Mouse (Mus musculus): Measurements from ENCODE around the gene Ins2. TPM values are rescaled to one million over a fixed set of nuclear protein-coding genes. Genes with fewer than 3 reads are reported as not detected.

Ins2 gene
- polyA plus RNA-seq, 2 experiments, result 0.13 to 0.83 TPM

DNA sequence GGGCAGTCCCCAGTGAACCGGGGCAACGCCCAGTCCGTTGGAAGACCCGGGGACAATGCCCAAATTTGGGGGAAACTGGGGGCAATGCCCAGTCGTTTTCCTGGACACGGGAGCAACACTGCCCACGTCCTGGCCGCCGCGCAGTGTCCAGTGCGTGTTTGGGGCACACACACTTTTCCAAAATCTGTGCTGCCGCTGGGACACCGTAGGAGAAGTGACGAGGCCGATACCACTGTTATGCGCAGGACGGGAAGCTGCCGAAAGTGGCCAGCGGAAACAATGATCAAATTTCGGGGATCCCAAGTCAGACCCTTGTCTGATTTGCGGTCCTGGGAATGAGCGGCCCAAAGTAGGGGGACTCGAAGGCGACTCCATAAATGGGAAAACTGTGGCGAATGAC, 82.1 kb downstream of the Ins2 start:
- H3K27me3 ChIP-seq (ENCODE audit: control insufficient read depth, insufficient read depth, low read length), result peaks cover 95% of the 10 kb centered on the region
- peak overlapping the region; percentile 26 for H3K4me2 ChIP-seq (ENCODE audit: low read depth)
- no peaks in the 10 kb centered on the region for H3K36me3 ChIP-seq (replicated peaks; ENCODE audit: control insufficient read depth, insufficient read depth, low read depth)
- TF ChIP-seq EP300 (IDR thresholded peaks at IDR 0.05; ENCODE audit: low read depth), result no peak
- no peak for TF ChIP-seq CTCF (IDR thresholded peaks at IDR 0.05; ENCODE audit: low read depth)
- peak overlapping the region; percentile 10; the same call in 1 of the 2 replicates for H3K9ac ChIP-seq (replicated peaks)
- H3K27ac ChIP-seq, result no peak overlapping the region
- H3K9me3 ChIP-seq (ENCODE audit: control insufficient read depth, low read length), result no peaks in the 10 kb centered on the region
- DNase-seq (ENCODE audit: low read depth in 3 of 3, low spot score in 3 of 3) (no peak), ATAC-seq (ENCODE audit: insufficient read depth) (no peak)
- 2% methylated on average over 25 of the region's 25 CpGs for WGBS (ENCODE audit: insufficient replicate concordance)
- peak overlapping the region; percentile 35 to 41 for H3K4me3 ChIP-seq (ENCODE audit: insufficient read depth in 1 of 2, low read depth in 2 of 2, low read length in 2 of 2)
- no peaks in the 10 kb centered on the region for H3K4me1 ChIP-seq (replicated peaks; ENCODE audit: control insufficient read depth in 2 of 2, insufficient read depth in 2 of 2, low read length in 1 of 2)

DNA sequence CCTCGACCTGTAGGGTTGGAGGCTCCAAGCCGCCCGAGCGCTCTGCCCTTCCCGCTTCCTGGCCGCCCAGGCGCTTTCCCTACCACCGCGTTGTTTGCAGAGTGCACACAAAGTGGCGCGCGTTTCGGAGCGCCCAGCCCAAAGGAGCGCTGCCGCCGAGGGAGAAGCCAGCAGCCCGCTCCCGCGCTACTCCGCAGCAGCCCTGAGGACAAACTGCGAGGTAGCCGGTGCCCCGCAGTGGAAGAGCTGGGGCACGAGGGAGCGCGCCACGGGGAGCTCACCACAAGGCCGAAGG, 82.6 kb downstream of the Ins2 start:
- Histone ChIP-seq H3K4me2 (ENCODE audit: low read depth) (peak overlapping the region; percentile 21; the same call in 1 of the 2 replicates), H3K4me1 (replicated peaks; ENCODE audit: control insufficient read depth in 2 of 2, insufficient read depth in 2 of 2, low read length in 1 of 2) (no peaks in the 10 kb centered on the region), H3K9ac (replicated peaks) (peak overlapping the region; percentile 10), H3K4me3 (ENCODE audit: insufficient read depth in 1 of 2, low read depth in 2 of 2, low read length in 2 of 2) (peak overlapping the region; percentile 35 to 41), H3K27ac (no peak overlapping the region; the same call in 1 of the 2 replicates), H3K36me3 (replicated peaks; ENCODE audit: control insufficient read depth, insufficient read depth, low read depth) (no peaks in the 10 kb centered on the region), H3K9me3 (ENCODE audit: control insufficient read depth, low read length) (no peaks in the 10 kb centered on the region), H3K27me3 (ENCODE audit: control insufficient read depth, insufficient read depth, low read length) (peaks cover 99% of the 10 kb centered on the region)
- TF ChIP-seq EP300 (IDR thresholded peaks at IDR 0.05; ENCODE audit: low read depth) (no peak), CTCF (IDR thresholded peaks at IDR 0.05; ENCODE audit: low read depth) (no peak)
- 1% methylated on average over 29 of the region's 29 CpGs for WGBS (ENCODE audit: insufficient replicate concordance)
- ATAC-seq (ENCODE audit: insufficient read depth) (no peak), DNase-seq (ENCODE audit: low read depth in 3 of 3, low spot score in 3 of 3) (no peak)

DNA sequence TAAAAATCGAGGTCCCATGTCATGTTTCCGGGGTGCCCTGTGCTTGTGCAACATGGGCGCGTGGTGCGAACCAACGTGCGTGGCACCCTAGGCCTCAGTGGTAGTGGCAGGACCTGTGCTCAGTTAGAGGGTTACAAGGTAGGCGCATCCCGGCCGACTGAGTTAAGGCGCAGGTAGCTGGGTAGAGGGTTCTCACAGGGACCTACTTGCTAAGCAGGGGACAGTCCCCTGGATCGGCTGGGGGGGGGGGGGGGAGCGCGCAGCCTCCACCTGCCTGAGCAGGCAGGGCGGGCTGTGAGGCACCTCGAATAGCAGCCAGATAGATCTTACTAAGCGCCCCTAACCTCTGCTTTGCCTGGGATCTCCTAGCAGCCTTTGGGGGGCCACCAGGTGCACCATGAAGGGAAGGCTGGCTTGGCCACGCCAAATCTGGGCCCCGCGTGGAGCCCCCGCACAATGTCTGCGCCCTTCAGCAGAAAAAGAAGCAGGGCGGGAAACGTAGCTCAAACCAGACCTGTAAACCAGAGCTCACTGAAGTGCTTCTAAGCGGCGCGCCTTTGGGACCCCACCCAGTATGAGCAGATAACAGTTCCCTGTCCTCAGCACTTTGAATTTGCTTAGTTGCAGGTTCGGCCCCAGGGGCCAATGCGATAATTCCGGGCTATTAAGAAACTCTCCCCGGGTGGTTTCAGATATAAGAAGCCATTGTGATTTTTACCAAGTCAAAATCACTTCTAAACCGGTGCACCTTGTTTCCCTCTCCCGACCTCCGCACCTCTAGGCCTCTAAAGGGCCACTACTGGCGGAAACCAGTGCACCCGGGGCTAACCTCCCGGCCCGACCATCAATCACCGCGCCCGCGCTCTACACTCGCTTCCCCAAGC, 83.2 kb downstream of the Ins2 start:
- WGBS (ENCODE audit: insufficient replicate concordance), result 3% methylated on average over 40 of the region's 43 CpGs
- peak overlapping the region; percentile 10 for H3K9ac ChIP-seq (replicated peaks)
- DNase-seq (ENCODE audit: low read depth in 3 of 3, low spot score in 3 of 3) (no peak), ATAC-seq (ENCODE audit: insufficient read depth) (no peak)
- H3K36me3 ChIP-seq (replicated peaks; ENCODE audit: control insufficient read depth, insufficient read depth, low read depth), result no peaks in the 10 kb centered on the region
- H3K4me2 ChIP-seq (ENCODE audit: low read depth), result peak overlapping the region; percentile 29
- peaks cover 96% of the 10 kb centered on the region for H3K27me3 ChIP-seq (ENCODE audit: control insufficient read depth, insufficient read depth, low read length)
- H3K9me3 ChIP-seq (ENCODE audit: control insufficient read depth, low read length), result no peaks in the 10 kb centered on the region
- TF ChIP-seq CTCF (IDR thresholded peaks at IDR 0.05; ENCODE audit: low read depth) (no peak), EP300 (IDR thresholded peaks at IDR 0.05; ENCODE audit: low read depth) (no peak)
- no peak overlapping the region; the same call in 1 of the 2 replicates for H3K27ac ChIP-seq
- H3K4me3 ChIP-seq (ENCODE audit: insufficient read depth in 1 of 2, low read depth in 2 of 2, low read length in 2 of 2), result peak overlapping the region; percentile 35 to 41
- no peaks in the 10 kb centered on the region for H3K4me1 ChIP-seq (replicated peaks; ENCODE audit: control insufficient read depth in 2 of 2, insufficient read depth in 2 of 2, low read length in 1 of 2)

DNA sequence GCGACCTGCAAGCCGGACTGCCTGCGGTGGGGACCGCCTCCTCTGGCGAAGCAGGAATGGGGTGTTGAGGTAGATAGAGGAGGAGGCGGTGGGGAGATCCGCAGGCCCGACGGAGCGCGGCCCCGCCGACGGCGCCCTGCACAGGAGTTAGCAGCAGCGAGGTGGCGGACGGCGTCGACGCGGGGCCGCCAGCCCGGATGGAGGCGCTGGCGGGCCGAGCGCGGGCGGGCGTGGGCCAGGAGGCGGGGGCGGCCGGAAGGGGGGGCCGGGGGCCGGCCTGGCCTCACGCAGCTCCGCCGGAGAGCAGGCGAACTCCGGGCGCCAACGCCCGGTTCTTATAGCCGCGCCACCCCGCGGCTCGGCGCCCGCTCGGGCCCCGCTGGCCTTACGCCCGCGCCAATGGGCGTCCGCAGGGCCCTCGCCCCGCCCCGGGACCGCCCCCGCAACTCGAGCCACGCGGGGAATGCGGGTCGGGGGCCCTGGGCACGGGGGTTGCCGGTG, 84.0 kb downstream of the Ins2 start:
- ATAC-seq (ENCODE audit: insufficient read depth), result peak; percentile 46
- no peak for DNase-seq (ENCODE audit: low read depth in 3 of 3, low spot score in 3 of 3)
- Histone ChIP-seq H3K27me3 (ENCODE audit: control insufficient read depth, insufficient read depth, low read length) (peaks cover 96% of the 10 kb centered on the region), H3K9me3 (ENCODE audit: control insufficient read depth, low read length) (no peaks in the 10 kb centered on the region), H3K9ac (replicated peaks) (peak overlapping the region; percentile 31; the same call in 1 of the 2 replicates), H3K27ac (no peak overlapping the region), H3K36me3 (replicated peaks; ENCODE audit: control insufficient read depth, insufficient read depth, low read depth) (no peaks in the 10 kb centered on the region), H3K4me2 (ENCODE audit: low read depth) (peak overlapping the region; percentile 29; the same call in 1 of the 2 replicates), H3K4me3 (ENCODE audit: insufficient read depth in 1 of 2, low read depth in 2 of 2, low read length in 2 of 2) (peak overlapping the region; percentile 35 to 50), H3K4me1 (replicated peaks; ENCODE audit: control insufficient read depth in 2 of 2, insufficient read depth in 2 of 2, low read length in 1 of 2) (no peaks in the 10 kb centered on the region)
- TF ChIP-seq CTCF (IDR thresholded peaks at IDR 0.05; ENCODE audit: low read depth) (no peak), EP300 (IDR thresholded peaks at IDR 0.05; ENCODE audit: low read depth) (no peak)
- 2% methylated on average over 45 of the region's 70 CpGs for WGBS (ENCODE audit: insufficient replicate concordance)

DNA sequence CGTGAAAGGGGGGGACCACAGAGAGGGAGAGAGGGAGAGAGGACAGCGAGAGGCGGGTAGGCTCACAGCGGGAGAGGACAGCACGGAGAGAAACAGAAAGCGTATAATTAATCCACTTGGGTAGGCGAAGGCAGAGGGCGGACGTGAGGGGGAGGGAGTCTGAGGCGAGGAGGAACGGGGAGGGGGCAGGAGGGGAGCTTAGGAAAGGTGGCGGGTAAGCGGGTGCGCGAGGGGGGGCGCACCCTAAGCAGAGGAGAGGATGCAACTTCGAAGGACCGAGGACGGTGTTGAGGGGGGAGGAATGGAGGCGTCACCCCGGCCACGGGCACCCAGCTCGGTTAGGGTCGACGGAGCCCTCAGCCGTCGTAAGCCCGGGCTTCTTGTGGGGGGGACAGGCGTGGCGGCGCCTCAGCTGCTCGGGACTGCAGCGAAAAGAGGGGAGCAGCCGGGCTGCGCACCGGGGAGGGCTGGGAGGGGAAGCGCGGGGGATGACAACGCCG, 84.5 kb downstream of the Ins2 start:
- Histone ChIP-seq H3K27me3 (ENCODE audit: control insufficient read depth, insufficient read depth, low read length) (peaks cover 96% of the 10 kb centered on the region), H3K27ac (no peak overlapping the region), H3K4me1 (replicated peaks; ENCODE audit: control insufficient read depth in 2 of 2, insufficient read depth in 2 of 2, low read length in 1 of 2) (no peaks in the 10 kb centered on the region), H3K4me2 (ENCODE audit: low read depth) (peak overlapping the region; percentile 29), H3K9ac (replicated peaks) (peak overlapping the region; percentile 31; the same call in 1 of the 2 replicates), H3K9me3 (ENCODE audit: control insufficient read depth, low read length) (no peaks in the 10 kb centered on the region), H3K4me3 (ENCODE audit: insufficient read depth in 1 of 2, low read depth in 2 of 2, low read length in 2 of 2) (peak overlapping the region; percentile 35 to 50), H3K36me3 (replicated peaks; ENCODE audit: control insufficient read depth, insufficient read depth, low read depth) (no peaks in the 10 kb centered on the region)
- TF ChIP-seq EP300 (IDR thresholded peaks at IDR 0.05; ENCODE audit: low read depth), result no peak
- no peak for TF ChIP-seq CTCF (IDR thresholded peaks at IDR 0.05; ENCODE audit: low read depth)
- DNase-seq (ENCODE audit: low read depth in 3 of 3, low spot score in 3 of 3), result no peak
- ATAC-seq (ENCODE audit: insufficient read depth), result no peak
- WGBS (ENCODE audit: insufficient replicate concordance), result under 1% methylated on average over 39 of the region's 40 CpGs
